Mouse (Mus musculus) E14TG2a.4 (cell line): ENCODE measurements around the gene Cwc27.
A peak's percentile ranks its signal among the peaks of the same experiment; 100 is the strongest.

Source experiments
- CTCF ChIP-seq: conservative IDR thresholded peaks from 2 replicates; pipeline ENCODE4 v1.5.1; 2014; ENCODE audit warnings: low read length
- NANOG ChIP-seq: IDR thresholded peaks from 2 replicates; pipeline ENCODE4 v1.6.1; 2014; ENCODE audit warnings: borderline replicate concordance, low read length, mixed read lengths

DNA sequence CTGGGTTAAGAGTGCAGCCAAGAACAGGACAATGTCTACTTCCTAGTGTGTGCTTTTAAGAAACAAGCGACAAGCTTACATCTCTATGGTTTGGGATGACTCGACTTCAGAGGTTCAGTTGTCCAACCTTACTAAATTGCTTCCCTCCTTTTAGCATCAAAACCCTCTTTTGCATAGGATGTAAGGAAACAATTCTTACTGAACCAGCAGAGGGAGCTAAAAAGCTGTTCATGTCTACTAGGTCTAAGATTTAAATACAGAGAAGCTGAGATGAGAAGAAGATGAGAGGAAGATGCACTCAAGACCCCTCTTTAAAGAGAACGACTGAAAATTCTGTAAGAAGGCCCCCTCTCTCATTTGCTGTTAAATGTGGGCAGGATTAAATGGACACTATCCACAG is 11.3 kb downstream of the Cwc27 start:
- TF ChIP-seq CTCF: peak; percentile 48
- no peak for TF ChIP-seq NANOG
